Comparison of ENCODE assay signal across 7 mouse cellular contexts in the genomic region with DNA sequence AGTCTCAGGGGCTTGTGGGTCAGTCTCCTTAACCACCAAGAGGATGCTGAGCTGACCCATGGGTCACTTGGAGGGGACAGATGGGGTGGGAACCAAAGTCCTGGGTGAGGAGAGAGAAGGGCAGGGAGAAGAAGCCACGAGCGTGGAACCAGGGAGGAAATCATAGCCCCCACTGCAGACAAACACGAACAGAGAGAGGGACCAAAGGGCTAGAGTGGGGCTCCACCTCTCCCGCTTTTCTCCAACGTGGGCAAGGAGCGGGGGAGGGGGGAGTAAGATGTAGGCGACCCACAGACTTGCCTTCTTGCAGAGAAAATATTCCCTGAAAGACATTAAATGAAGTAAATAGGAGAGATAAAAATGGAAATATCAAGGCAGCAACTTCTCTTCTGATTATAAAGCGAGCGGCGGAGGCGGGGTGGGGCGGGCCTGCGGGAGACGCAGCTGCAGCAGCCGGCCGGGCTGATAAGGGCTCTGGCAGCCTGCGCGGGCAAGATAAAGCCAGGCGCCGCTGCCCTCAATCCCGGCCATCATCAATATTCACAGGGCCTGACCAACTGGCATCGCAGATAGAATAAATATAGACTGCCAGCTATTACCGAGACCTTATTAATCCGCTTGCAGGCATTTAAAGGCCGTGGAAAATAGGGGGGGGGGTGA. TPM values are rescaled to one million over a fixed set of nuclear protein-coding genes. Genes with fewer than 3 reads are reported as not detected.
DNase-seq lines count a peak whose midpoint lies in the region; ATAC-seq and TF ChIP-seq lines count a peak whose summit lies in the region.

No protein-coding gene starts in this region.

- no peak for TF ChIP-seq CTCF in lung, embryonic 14.5 days (IDR thresholded peaks at IDR 0.05; ENCODE audit: low read depth)

- peak; percentile 62 for ATAC-seq in erythroid progenitor cell, adult 5-6 weeks (replicated peaks; ENCODE audit: low FRiP score, poor library complexity, severe bottlenecking)
- ATAC-seq in hindbrain, embryonic 13.5 days (ENCODE audit: low FRiP score) = peak; percentile 65
- ATAC-seq in lung, embryonic 14.5 days (ENCODE audit: insufficient read depth) = peak; percentile 60
- no peak for ATAC-seq in monocyte, adult 5-6 weeks (replicated peaks; ENCODE audit: insufficient number of reproducible peaks, low FRiP score, low TSS enrichment, poor library complexity, severe bottlenecking)

- peak overlapping the region; percentile 63 for H3K9ac ChIP-seq in hindbrain, embryonic 13.5 days
- H3K9ac ChIP-seq in lung, embryonic 14.5 days = no peak overlapping the region

- peak overlapping the region; percentile 92 for H3K27ac ChIP-seq in hindbrain, embryonic 13.5 days
- H3K27ac ChIP-seq in lung, embryonic 14.5 days (ENCODE audit: low read depth) = no peak overlapping the region

- no peaks in the 10 kb centered on the region for H3K36me3 ChIP-seq in hindbrain, embryonic 13.5 days
- no peaks in the 10 kb centered on the region for H3K36me3 ChIP-seq in lung, embryonic 14.5 days (ENCODE audit: insufficient read depth)

- H3K4me2 ChIP-seq in hindbrain, embryonic 13.5 days = peak overlapping the region; percentile 38
- peak overlapping the region; percentile 48 for H3K4me2 ChIP-seq in lung, embryonic 14.5 days

- WGBS in hindbrain, embryonic 13.5 days = 10% methylated on average over 25 of the region's 25 CpGs
- 9% methylated on average over 25 of the region's 25 CpGs for WGBS in lung, embryonic 14.5 days

- peak; percentile 32 for DNase-seq in right cerebral cortex, adult 18-20 months
- DNase-seq in right cerebral cortex, postnatal 25 days = no peak
- peak; percentile 60 for DNase-seq in lung, embryonic 14.5 days
- DNase-seq in right cerebral cortex, postnatal 4 days = peak; percentile 54

- H3K27me3 ChIP-seq in hindbrain, embryonic 13.5 days = 0 out of 2 replicates have a peak, but pooled peaks cover 3% of the 10 kb centered on the region
- peaks cover 12% of the 10 kb centered on the region; the same call in 1 of the 2 replicates for H3K27me3 ChIP-seq in lung, embryonic 14.5 days (ENCODE audit: insufficient read depth, low read length)

- H3K9me3 ChIP-seq in hindbrain, embryonic 13.5 days = no peaks in the 10 kb centered on the region
- H3K9me3 ChIP-seq in lung, embryonic 14.5 days (ENCODE audit: low read depth, low read length) = no peaks in the 10 kb centered on the region

- H3K4me1 ChIP-seq in hindbrain, embryonic 13.5 days (replicated peaks) = peaks cover 37% of the 10 kb centered on the region
- no peaks in the 10 kb centered on the region for H3K4me1 ChIP-seq in lung, embryonic 14.5 days (ENCODE audit: insufficient read depth)

- H3K4me3 ChIP-seq in hindbrain, embryonic 13.5 days = 0 out of 2 replicates have a peak overlapping the region, but pooled peaks have one; percentile 8
- H3K4me3 ChIP-seq in lung, embryonic 14.5 days (ENCODE audit: low read depth, low read length) = peak overlapping the region; percentile 5; the same call in 1 of the 2 replicates

RNA-seq across cellular contexts. Expression of a gene that starts 21.3 kb away (rescaled TPM):
- 4.0 and 16.8 TPM in 2 replicates for total RNA-seq in erythroid progenitor cell, adult 5-6 weeks (2015; ENCODE audit: low replicate concordance)
- 1.5 and 7.6 TPM in 2 replicates for total RNA-seq in erythroid progenitor cell, adult 5-6 weeks (2017; ENCODE audit: low replicate concordance)
- polyA plus RNA-seq in hindbrain, embryonic 13.5 days (2015; fragmentation: Nextera tagmentation; extraction: Ambion mirVana) = 27.2 and 30.2 TPM in 2 replicates
- polyA plus RNA-seq in lung, embryonic 14.5 days (2014; fragmentation: Nextera tagmentation; extraction: Ambion mirVana) = 4.7 and 5.7 TPM in 2 replicates
- 21.2 to 48.6 TPM (median 32.6 TPM) in 3 replicates for total RNA-seq in monocyte, adult 5-6 weeks (2017)

RNA-seq across cellular contexts. Expression of a gene that starts 55.1 kb away (rescaled TPM):
- 1.4 and 1.7 TPM in 2 replicates for total RNA-seq in erythroid progenitor cell, adult 5-6 weeks (2015; ENCODE audit: low replicate concordance)
- 1.2 and 2.3 TPM in 2 replicates for total RNA-seq in erythroid progenitor cell, adult 5-6 weeks (2017; ENCODE audit: low replicate concordance)
- polyA plus RNA-seq in hindbrain, embryonic 13.5 days (2015; fragmentation: Nextera tagmentation; extraction: Ambion mirVana) = 16.2 and 17.4 TPM in 2 replicates
- 14.8 and 17.7 TPM in 2 replicates for polyA plus RNA-seq in lung, embryonic 14.5 days (2014; fragmentation: Nextera tagmentation; extraction: Ambion mirVana)
- 2.6 to 6.0 TPM (median 4.1 TPM) in 3 replicates for total RNA-seq in monocyte, adult 5-6 weeks (2017)
